Mouse (Mus musculus): ENCODE results near the gene Nrxn3.

The Nrxn3 gene

DNA sequence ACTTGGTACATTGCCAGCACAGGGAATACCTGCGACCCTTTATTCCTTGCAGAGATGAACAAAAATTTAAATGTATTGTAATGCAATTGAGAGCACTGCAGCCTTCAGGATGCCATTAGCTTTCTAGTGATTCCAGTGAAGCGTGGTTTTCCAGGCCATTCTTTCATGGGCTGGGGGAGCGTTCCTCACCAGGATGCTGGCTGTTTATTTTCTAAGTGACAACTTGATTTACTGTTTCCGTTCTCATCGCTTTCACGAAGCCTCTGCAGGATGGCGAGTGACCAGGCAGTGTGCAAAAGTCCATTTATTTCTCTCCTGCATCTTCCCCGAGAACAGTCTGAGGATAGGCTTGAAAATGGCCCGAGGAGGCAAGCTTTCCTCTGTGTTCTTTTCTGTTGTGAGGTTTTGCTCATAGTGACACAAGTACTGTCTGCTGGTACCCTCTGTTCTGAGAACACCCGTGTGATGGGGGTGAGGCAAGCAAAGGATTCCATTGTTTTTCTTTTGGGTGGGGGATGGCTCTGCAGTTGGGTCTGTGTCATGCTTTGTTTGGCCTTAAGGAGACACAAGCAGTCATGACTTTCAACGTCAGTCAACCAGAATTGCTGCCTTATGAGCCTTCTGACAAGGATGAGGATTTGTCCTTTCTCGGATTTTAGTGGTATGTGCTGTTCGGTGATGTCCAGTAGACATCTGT, 457.4 kb downstream of the Nrxn3 start:
- no peak for DNase-seq (ENCODE audit: low spot score in 2 of 2)

DNA sequence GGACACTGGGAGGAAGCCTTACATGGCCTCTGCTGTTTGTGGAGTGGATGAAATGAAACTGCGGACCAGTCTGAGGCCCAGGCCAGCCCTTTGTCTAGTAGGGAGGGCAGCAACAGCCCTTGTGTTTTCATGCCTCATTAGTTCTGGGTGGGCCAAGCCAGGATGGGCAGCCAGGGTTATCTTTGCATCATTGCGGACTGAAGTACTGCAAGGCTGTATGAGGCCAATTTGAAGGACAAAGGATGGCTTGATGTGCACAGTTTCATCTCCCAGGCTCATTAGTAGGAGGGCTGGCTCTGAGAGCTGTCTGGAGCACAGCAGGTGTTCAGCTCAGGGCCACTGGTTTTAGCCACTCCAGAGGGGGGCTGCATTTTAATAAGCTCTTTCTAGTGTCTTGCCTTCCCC, 458.5 kb downstream of the Nrxn3 start:
- no peak for DNase-seq (ENCODE audit: low spot score in 2 of 2)

DNA sequence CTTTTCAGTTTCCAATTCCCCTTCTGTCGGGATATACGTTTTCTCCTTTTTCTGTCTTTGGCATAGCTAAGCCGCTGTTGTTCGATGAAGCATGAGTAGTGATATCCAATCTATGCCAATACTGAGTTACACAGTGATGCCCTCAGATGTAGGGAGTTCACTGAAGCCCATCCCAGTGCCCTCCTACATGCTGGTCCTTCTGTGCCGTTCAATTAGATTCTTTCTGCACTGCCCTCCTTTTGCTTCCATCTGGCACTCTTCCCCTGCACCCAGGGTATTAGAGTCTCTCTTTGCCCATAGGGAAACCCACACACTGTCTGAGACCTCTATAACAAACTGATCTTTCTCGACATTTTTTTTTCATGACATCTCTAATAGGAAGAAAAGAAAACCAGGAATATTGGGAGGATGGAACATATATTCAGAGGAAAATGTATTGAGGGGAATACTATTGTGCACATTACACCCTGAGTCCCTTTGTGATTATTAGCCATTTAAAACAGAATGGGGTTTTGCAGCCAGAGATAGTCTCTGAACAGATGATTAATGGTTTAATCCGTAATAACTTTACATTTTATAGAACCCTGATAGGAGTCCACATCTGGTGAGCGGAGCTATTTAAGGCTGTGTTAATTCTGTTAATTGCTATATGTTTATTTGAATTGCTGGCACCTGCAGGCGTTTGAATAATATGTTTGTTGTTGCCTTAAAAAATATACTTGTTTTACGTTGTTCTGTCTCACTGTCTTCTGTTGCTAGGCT, 476.3 kb downstream of the Nrxn3 start:
- DNase-seq (ENCODE audit: low spot score in 2 of 2), result no peak

DNA sequence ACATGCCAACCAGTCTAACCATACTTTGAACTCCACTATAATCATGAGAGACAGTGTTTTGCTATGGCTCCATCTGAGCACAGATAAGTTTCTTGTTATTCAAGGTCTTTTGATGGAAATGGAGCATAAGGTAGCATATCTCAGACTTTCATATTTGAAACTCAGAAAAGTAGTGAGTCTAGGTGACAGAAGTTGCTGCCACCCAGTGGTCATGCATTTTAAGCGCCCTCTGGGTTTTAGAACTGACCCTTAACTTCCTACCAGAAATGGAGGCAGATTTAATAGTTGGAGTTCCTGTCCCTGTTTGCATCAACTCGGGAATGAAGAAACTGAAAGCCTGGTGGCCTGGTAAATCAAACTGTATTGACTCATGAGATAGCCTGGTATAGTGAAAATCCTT, 488.9 kb downstream of the Nrxn3 start:
- DNase-seq (ENCODE audit: low spot score in 2 of 2), result no peak

DNA sequence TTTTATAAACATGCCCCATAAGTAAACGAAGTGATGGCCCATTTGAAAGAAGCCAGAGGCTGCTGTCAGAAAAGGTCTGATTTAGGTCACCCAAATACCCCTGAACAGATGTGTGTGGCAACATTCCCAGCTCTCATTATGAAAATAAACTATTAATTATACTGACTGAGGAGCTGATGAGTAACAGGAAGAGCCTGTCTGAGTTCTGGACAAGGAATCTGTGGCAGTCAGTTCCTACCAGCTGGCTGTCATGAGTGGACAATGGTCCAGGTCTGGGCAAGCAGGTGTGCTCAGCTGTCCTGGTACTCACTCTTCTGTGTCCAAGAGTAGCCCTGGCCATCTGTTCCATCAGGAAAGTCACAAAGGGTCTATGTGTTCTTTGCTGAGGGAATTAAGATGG, 517.1 kb downstream of the Nrxn3 start:
- no peak for DNase-seq (ENCODE audit: low spot score in 2 of 2)

DNA sequence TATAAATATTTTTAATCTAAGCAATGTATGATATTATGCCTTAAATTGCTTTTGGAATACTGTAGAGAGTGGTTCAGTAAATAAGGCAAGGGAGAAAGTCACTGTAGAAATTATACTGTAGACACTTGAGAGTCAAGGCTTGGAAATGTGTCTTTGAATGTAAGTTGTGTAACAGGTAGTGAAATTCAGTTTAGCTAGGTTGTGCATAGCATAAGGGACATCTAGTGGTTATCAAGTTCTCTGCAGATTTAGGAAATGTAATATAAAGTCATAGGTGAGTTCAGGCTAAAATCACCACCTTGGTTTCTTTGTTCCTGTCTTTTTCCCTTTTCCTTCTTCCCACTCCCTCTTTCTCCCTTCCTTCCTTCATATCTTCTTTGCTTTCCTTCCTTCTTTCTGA, 518.9 kb downstream of the Nrxn3 start:
- DNase-seq (ENCODE audit: low spot score in 2 of 2), result no peak

DNA sequence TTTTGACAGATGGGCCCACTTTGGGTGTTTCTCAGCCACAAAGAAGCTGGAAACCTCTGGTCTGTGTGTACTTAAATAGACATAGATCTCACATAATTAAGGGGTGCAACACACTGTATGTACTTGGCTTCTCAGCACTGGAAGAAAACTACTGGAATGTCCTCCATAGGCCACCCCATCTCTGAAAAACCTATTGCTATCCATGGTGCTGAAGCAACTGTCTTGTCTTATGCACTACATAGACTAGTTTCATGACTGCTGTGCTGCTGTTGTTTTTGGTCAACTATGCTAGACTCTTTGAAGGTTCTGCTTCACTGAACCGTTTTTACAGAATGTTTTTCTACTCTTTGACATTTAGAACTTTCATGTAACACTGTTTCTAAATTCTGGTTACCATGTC, 519.8 kb downstream of the Nrxn3 start:
- no peak for DNase-seq (ENCODE audit: low spot score in 2 of 2)

DNA sequence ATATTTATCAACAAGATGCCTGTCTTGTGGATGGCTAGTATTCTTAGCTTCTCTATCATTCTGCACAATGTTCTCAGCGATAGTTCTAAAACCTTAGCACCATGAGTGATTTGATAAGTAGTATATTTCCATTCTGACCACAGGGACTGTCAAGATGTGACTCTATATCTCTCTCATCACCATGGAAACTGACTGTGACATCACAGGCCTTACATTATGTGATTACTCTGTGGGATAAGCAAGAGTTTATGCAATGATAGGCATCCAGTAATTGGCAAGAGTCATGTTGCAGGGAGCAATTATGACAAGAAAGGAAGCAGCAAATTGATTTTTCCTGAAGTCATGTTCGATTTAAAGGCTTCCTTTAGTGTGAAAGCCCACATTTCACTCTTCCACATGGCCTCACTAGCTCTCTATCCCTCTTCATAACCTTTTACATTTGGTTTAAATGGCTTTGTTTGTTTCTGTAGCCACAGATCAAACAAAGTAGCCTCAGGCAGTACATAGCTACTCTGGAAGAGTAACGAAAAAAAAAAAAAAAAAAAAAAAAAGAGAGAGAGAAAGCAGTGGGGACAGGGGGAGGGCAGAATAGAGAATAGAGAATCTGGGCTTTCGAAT, 532.7 kb downstream of the Nrxn3 start:
- DNase-seq (ENCODE audit: low spot score in 2 of 2), result no peak

DNA sequence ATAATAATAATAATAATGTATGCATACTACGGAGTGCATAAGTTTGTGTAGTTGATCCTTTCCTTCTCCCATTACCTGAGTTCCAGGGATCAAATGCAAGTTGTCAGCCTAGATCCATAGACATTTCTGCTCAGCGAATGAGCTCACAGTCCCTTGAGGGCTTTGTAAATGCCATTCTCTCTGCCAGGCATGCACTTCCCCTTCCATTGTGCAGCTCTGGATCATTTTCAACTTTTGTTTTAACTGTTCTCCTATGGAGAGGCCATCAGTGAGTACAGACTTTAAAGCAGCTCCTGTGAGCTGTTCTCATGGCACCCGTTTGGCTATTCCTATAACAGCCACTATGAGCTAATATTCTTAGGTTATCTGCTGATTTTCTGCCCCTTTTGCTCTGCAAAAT, 536.2 kb downstream of the Nrxn3 start:
- no peak for DNase-seq (ENCODE audit: low spot score in 2 of 2)

DNA sequence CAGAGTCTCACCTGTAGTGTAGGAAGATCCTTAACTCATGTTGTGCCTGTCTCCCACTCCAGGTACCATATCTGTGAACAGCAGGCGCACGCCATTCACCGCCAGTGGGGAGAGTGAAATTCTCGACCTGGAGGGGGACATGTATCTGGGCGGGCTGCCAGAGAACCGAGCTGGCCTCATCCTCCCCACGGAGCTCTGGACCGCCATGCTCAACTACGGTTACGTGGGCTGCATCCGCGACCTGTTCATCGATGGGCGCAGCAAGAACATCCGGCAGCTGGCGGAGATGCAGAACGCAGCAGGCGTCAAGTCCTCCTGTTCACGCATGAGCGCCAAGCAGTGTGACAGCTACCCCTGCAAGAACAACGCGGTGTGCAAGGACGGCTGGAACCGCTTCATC, 537.4 kb downstream of the Nrxn3 start:
- no peak for DNase-seq (ENCODE audit: low spot score in 2 of 2)

DNA sequence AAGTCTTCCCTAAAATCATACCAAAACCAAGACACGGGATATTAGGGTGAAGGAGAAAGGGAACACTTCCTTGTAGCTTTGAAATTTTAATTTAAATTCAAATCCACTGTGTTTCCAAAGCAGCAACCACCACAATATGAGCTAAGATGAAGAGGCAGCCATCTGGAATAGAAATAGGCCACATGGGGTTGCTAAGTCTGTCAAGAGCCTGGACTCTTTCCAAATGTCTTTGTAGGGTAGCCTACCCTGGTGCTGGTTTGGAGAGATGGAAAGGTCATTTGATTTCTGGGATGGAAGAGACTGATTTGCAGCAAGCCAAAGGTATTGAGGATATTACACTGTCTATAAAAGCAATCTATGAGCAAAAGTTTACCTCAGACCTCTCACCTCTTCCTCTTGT, 539.6 kb downstream of the Nrxn3 start:
- no peak for DNase-seq (ENCODE audit: low spot score in 2 of 2)

DNA sequence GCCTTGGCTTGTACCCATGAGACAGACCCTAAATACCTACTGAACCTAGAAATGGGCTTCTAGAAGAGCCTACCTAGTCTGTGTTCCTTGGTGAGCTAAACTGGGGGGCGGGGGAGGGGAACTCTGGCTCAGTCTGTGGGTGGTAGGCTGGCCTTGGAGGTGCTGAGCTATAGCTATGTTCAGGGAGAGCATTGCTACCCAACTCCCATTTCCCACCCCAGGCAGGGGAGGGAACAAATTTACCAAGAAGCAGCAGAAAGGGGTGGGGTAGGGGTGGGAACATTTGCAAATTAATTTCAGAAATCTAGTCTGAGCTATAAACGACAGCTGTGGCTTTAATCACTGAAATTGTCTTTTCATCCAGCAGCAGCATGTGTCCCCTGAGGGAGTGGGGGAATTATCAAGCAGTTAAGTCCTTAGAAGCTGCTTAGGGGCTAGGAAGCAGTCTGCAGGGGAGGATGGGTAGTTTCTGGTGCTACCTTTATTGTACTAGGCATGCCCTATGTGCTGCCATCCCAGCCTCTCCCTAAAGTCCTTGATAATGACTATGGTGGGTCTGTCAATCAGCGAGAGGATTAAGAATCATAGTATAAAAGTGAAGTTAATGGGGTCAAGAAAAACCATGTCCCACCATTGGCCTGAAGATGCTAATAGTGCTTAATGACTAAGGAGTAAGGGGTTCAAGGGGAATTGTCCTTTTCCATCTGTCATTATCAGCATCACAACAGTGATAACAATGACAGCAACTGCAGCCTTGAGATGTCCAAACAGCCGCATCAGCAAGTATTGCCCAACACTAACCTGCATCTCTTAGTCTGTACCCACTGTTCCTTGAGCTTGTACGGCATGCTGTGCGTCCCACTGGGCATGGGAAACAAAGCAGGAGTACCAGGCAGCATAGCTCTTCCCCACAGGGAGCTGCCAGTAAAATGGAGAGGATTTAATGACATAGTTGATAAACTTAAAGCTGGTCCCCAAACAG, 560.0 kb downstream of the Nrxn3 start:
- no peak for DNase-seq (ENCODE audit: low spot score in 2 of 2)

DNA sequence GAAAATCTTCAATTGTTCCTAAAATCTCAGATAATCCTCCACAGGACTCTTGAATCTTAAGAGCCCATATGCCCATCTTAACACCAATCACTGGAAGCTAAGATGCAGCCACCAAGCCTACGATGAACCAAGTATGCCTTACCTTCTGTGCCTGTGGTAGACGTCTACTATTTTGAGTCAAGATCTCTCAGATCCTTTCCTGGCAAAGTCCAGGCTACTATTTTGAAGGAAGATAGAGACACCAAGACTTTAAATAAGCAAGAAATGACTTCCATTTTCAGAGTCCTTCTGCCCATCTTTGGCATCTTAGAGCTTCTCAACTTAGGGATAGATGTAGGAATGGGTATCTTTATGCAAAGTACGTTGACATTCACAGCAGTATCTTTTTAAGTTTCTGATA, 561.7 kb downstream of the Nrxn3 start:
- DNase-seq (ENCODE audit: low spot score in 2 of 2), result no peak

DNA sequence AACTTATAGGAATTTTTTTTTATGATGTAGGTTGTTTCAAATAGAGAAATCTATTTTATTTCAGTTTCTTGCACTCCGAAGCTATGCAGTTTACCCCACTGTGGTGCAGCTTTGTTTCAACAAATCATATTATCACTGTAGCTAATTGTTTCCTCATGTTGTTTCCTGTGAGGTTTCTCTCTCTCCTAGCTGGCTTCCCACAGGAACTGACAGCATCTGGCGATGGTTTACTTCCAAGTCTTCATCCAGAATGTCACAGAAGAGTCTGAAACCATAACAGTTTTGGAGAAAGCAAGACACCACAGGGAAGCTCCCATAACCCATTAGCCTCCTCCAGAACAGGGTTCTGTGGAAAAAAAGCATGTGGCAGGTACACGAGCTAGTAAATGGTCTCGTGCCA, 564.4 kb downstream of the Nrxn3 start:
- no peak for DNase-seq (ENCODE audit: low spot score in 2 of 2)

DNA sequence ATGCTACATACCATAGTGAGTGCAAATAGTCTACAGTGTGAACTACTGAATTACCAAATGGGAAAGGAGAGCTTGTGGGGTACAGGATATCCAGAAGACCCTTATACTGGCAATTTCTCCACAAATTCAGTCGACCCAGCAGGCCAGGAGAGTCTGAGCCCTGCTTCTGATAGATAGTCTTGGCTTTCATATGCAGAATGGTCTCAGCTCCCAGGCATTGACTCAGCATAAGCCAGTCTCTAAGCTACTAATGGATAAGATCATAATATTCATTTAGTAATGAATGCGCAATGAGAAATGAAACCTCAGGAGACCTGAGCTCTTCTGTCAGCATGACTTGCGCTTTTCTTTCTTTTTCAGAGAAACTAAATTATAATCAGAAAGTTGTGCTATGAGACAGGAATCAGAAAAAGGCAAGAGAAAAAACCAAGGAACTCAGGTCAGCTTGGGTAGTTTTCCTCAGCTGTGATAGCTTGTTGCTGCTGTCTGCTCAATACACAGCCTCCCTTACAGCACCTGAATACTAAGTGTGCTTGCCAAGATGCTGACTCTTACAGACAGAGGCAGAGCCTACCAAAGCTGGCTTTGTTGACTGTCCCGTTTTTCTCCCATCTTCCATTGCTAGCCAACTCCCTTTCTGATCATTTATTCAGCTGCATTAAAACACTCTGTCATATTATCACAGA, 567.1 kb downstream of the Nrxn3 start:
- no peak for DNase-seq (ENCODE audit: low spot score in 2 of 2)

DNA sequence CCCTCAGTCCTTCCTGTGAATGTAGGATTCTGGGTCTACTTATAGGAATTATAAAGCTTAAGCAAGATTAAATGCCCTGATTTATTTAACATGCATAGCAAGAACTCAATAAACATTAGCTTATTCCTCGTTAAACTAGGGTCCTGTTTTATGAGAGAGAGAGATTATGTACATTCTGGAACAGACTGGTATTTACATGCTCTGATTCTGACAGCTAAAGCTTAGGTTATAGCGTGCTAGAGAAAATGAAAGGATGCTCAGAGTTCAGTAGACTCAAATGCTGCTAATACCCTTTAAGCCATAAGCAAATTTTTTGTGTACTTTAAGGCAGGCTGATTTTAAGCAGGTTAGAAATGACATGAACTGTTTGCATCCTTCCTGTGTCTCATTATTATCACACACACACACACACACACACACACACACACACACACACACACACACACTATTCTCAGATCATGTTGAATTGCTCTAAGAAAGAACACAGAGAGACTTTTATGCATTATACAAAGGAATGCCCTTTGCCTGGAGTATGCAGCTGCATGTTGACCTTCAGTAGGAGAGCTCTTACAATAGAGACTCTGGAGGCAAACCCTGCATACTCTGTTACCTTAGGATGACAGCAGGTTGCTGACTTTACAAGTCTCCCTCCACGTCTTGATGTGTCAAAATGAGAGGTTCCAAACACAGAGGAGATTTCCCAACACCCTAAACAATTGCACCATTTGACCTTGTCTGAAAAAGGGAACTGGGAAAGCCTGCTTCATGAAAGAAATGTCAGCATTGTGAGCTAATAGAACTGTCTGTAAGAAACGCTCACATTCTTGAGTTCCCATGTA, 568.3 kb downstream of the Nrxn3 start:
- DNase-seq (ENCODE audit: low spot score in 2 of 2), result no peak

DNA sequence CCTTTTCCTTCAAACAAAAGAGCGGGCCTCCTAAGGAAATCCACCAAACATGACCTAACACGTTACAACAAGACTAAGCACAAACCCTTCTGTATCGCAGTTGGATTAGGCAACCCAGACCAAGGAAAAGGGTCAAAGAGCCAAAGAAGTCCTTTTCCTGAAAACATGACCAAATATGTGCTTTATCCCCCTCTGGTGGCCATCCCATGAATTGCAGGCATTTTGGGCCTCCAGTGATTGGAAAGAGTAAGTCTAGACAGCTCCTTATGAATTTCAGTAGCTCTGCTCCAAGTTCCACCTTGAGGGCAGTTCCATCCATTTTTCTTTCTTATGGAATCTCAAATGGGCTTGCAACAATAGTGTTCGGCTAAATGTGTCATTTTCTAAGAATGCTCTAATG, 579.3 kb downstream of the Nrxn3 start:
- DNase-seq (ENCODE audit: low spot score in 2 of 2), result peak; percentile 31 to 51

DNA sequence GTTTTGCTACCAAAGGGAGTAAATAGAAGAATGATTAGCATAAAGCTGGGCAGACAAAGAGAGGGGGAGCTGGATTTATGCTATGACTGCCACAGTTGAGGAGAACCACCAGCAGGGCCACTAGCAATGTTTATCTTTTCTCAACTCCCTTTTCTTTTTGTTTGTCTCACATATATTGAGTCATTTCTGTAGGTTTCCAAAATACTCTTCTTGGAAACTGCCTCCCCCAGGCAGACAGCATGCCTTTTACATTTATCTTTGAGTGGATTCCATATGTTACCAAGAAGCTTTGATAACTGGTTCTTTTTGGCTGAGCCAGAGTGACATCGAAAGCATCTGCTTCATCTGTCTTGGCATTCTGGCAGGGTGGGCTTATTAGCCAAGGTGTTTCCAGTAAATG, 587.5 kb downstream of the Nrxn3 start:
- DNase-seq (ENCODE audit: low spot score in 2 of 2), result no peak

DNA sequence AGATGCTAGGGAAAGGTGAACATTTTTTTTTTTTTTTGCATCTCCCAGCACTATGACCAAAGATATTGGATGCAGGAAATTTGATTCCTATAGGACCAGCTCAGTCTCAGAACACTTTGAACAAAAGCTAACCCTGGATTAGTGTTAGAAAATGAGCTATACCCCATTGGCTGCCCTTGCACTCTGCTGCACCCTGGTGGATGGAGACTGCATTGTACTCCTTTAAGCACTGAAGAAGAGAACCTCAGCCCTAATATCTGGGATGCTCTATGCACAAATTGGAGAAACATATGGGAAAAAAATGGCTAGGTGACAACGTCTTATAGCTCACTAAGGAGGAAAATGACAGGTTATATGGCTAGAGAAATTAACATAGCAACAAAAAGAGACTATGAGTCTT, 589.9 kb downstream of the Nrxn3 start:
- peak in 1 of 2 experiments; percentile 42 for DNase-seq (ENCODE audit: low spot score in 2 of 2)

DNA sequence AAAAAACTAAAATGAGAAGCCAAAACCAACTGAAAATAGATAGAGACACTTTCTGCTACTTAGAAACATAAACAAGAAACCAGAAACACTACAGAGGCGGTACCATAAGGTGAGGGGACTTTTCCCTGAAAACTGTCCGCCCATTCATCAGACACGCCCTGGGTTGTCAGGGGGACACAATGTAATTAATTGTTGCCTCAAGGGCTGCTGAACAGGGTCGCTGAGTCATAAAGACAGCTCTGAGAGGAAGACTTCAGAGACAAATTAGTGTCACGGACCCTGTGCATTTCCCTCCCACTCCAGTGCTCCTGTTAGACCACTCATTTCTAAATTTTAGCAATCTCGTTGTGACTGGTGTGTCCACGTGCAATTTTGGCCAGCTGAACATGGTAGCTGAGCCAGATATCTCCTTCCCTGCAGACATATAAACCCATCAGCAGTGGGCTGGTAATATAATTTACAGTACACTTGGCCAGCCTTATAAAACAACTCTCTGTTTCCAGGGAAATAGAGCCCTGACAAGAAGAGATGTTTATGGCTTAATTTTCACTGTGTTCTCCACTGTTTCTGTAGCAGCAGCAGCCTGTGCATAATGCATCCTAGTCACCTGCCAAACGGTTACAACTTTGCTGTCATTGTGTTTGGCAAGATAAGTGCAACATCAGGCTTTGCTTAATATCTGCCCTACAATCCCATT, 603.3 kb downstream of the Nrxn3 start:
- no peak for DNase-seq (ENCODE audit: low spot score in 2 of 2)
